Mouse (Mus musculus) spleen, postnatal 4 days (tissue): Measurements from ENCODE around the gene Was.
"Not testable (repeated sequence)": the region's sequence is repeated elsewhere in the genome, so short reads cannot be mapped to it uniquely, and the experiment has no call there.

Experiments used
- DNase-seq, 2 experiments: peaks; one replicate each; pipeline ENCODE4 v3.0.0; 2022; ENCODE audit warnings: low spot score in 2 of 2

The Was gene

GRCm38 (mm10) chrX:8090346-8090953 lies at the start of gene Was:
Gene Was, minus strand, starts transcription at chrX:8090498.
- DNase-seq: peak; percentile 45 to 72

GRCm38 (mm10) chrX:8139480-8139879 lies 49.2 kb upstream of the Was start:
- no peak for DNase-seq

GRCm38 (mm10) chrX:8135886-8136285 lies 45.6 kb upstream of the Was start:
- no peak for DNase-seq

- DNase-seq: peak; percentile 90 to 93
Observed at GRCm38 (mm10) chrX:8132017-8132976, 42.0 kb upstream of the Was start, which contains the start of gene Wdr13. Gene Wdr13, minus strand, starts transcription at chrX:8132892.

GRCm38 (mm10) chrX:8131393-8131792 lies 41.1 kb upstream of the Was start:
- DNase-seq: no peak

GRCm38 (mm10) chrX:8125235-8125634 lies 34.9 kb upstream of the Was start:
- DNase-seq: no peak

- DNase-seq: no peak
Observed at GRCm38 (mm10) chrX:8123821-8124470, 33.6 kb upstream of the Was start.

GRCm38 (mm10) chrX:8117264-8117663 lies 27.0 kb upstream of the Was start:
- DNase-seq: no peak

GRCm38 (mm10) chrX:8115275-8115674 lies 25.0 kb upstream of the Was start:
- no peak for DNase-seq

GRCm38 (mm10) chrX:8105019-8105418 lies 14.7 kb upstream of the Was start:
- no peak for DNase-seq

- peak in 1 of 2 experiments; percentile 28 for DNase-seq
Observed at GRCm38 (mm10) chrX:8102213-8102668, 11.9 kb upstream of the Was start.

- DNase-seq: no peak
Observed at GRCm38 (mm10) chrX:8101017-8101416, 10.7 kb upstream of the Was start.

- DNase-seq: no peak
Observed at GRCm38 (mm10) chrX:8099435-8099834, 9.1 kb upstream of the Was start.

- DNase-seq: peak; percentile 96 to 97
Observed at GRCm38 (mm10) chrX:8096787-8097242, 6.5 kb upstream of the Was start.

GRCm38 (mm10) chrX:8096068-8096786 lies 5.9 kb upstream of the Was start:
- peak; percentile 83 to 92 for DNase-seq

GRCm38 (mm10) chrX:8095546-8095945 lies 5.2 kb upstream of the Was start:
- DNase-seq: no peak

GRCm38 (mm10) chrX:8090954-8091347 lies 653 bp upstream of the Was start:
- not testable (repeated sequence) for DNase-seq

GRCm38 (mm10) chrX:8089746-8090145 lies 552 bp downstream of the Was start:
- DNase-seq: no peak

GRCm38 (mm10) chrX:8085611-8086010 lies 4.7 kb downstream of the Was start:
- no peak for DNase-seq

GRCm38 (mm10) chrX:8084771-8085259 lies 5.5 kb downstream of the Was start:
- no peak for DNase-seq

- DNase-seq: no peak
Observed at GRCm38 (mm10) chrX:8075104-8075503, 15.2 kb downstream of the Was start.
